Mouse (Mus musculus): ENCODE measurements at regions not wholly inside any gene's neighbourhood (a gene's known extent, or its start where the extent isn't known, plus 50 kb on each side); places are given as distances from the start of the nearest gene placed in this dataset.

GRCm38 (mm10) chr5:4499036-4499435, 258.8 kb downstream of the Fzd1 start:
- no peak for DNase-seq (ENCODE audit: low spot score in 2 of 2)

GRCm38 (mm10) chr5:4498425-4498824, 259.4 kb downstream of the Fzd1 start:
- DNase-seq (ENCODE audit: low spot score in 2 of 2): no peak

GRCm38 (mm10) chr5:4496907-4497200, 261.0 kb downstream of the Fzd1 start:
- DNase-seq (ENCODE audit: low spot score in 2 of 2): no peak

- DNase-seq (ENCODE audit: low spot score in 2 of 2): no peak
Observed at GRCm38 (mm10) chr5:4496132-4496906, 261.5 kb downstream of the Fzd1 start.

GRCm38 (mm10) chr5:4495482-4495881, 262.4 kb downstream of the Fzd1 start:
- no peak for DNase-seq (ENCODE audit: low spot score in 2 of 2)

GRCm38 (mm10) chr5:4486391-4487132, 271.3 kb downstream of the Fzd1 start:
- DNase-seq (ENCODE audit: low spot score in 2 of 2): no peak

GRCm38 (mm10) chr5:4485542-4486390, 272.1 kb downstream of the Fzd1 start:
- DNase-seq (ENCODE audit: low spot score in 2 of 2): no peak

GRCm38 (mm10) chr5:4484780-4485179, 273.1 kb downstream of the Fzd1 start:
- DNase-seq (ENCODE audit: low spot score in 2 of 2): no peak

GRCm38 (mm10) chr5:4484151-4484550, 273.7 kb downstream of the Fzd1 start:
- DNase-seq (ENCODE audit: low spot score in 2 of 2): no peak

GRCm38 (mm10) chr5:4474255-4474654, 282.1 kb downstream of the Mterf1b start:
- no peak for DNase-seq (ENCODE audit: low spot score in 2 of 2)
